Mouse (Mus musculus) kidney, postnatal 0 days (tissue): Measurements from ENCODE around the gene Cdc42ep5. TPM values are rescaled to one million over a fixed set of nuclear protein-coding genes. Genes with fewer than 3 reads are reported as not detected.

Experiments used
- ATAC-seq: fragments of 200-750 bp; cut with Nextera tagmentation; replicated peaks from 2 replicates; pipeline ENCODE4 v1.8.0; 2017; ENCODE audit warnings: low read depth, moderate number of reproducible peaks, moderate TSS enrichment, moderate library complexity; ENCODE audit not compliant: low FRiP score
- DNase-seq: peaks from one replicate; pipeline ENCODE4 v3.0.0-alpha.2; 2016; ENCODE audit warnings: low spot score
- H3K27ac ChIP-seq: fragments of 300-500 bp; sonication (generic); 2 replicates; pipeline ENCODE4 v1.5.1; 2014; ENCODE audit warnings: mild to moderate bottlenecking
- H3K27me3 ChIP-seq: fragments of 300-500 bp; sonication (generic); 2 replicates; pipeline ENCODE4 v1.6.1; 2014; ENCODE audit warnings: low read length, mixed read lengths; ENCODE audit not compliant: insufficient read depth
- H3K36me3 ChIP-seq: fragments of 300-500 bp; sonication (generic); 2 replicates; pipeline ENCODE4 v1.6.1; 2014; ENCODE audit warnings: low read length, mixed read lengths; ENCODE audit not compliant: insufficient read depth
- H3K4me1 ChIP-seq: fragments of 300-500 bp; sonication (generic); replicated peaks from 2 replicates; pipeline ENCODE4 v1.6.1; 2014; ENCODE audit warnings: antibody characterized with exemption, low read length, mixed read lengths; ENCODE audit not compliant: insufficient read depth
- H3K4me2 ChIP-seq: fragments of 300-500 bp; sonication (generic); 2 replicates; pipeline ENCODE4 v1.6.1; 2014; ENCODE audit warnings: mild to moderate bottlenecking, low read length, moderate library complexity, mixed read lengths
- H3K4me3 ChIP-seq: fragments of 300-500 bp; sonication (generic); replicated peaks from 2 replicates; pipeline ENCODE4 v1.5.1; 2014; ENCODE audit warnings: low read depth, low read length
- H3K9ac ChIP-seq: fragments of 300-500 bp; sonication (generic); 2 replicates; pipeline ENCODE4 v1.6.1; 2014; ENCODE audit warnings: low read depth, low read length
- H3K9me3 ChIP-seq: fragments of 300-500 bp; sonication (generic); replicated peaks from 2 replicates; pipeline ENCODE4 v1.6.1; 2016; ENCODE audit warnings: low read length, inconsistent platforms, mixed read lengths
- CTCF ChIP-seq: IDR thresholded peaks from 2 replicates; pipeline ENCODE4 v1.5.1; 2016; ENCODE audit warnings: antibody characterized with exemption, low read depth, mild to moderate bottlenecking, moderate library complexity
- WGBS: fragments of 180-500 bp; shearing (Covaris S2); extraction: QIAGEN DNeasy Blood & Tissue Kit; methylation state at CpG from one replicate; pipeline ENCODE4 v1.1.7; 2014; 5-methylcytosine and 5-hydroxymethylcytosine counted together
- polyA plus RNA-seq: library from polyadenylated mRNA; unstranded; fragments of >200 nt; fragmentation: Nextera tagmentation; extraction: Ambion mirVana; gene quantifications from 2 replicates; pipeline ENCODE4 v1.2.1, GENCODE M21; 2015

Cdc42ep5 gene
- polyA plus RNA-seq, 1 experiment from 2014 or later, result 48.1 TPM

GRCm38 (mm10) chr7:4146241-4147180, 18.1 kb downstream of the Cdc42ep5 start:
- H3K4me2 ChIP-seq, result no peak overlapping the region
- H3K27me3 ChIP-seq, result no peaks in the 10 kb centered on the region
- no peak for DNase-seq
- no peak for TF ChIP-seq CTCF
- H3K27ac ChIP-seq, result no peak overlapping the region
- peaks cover 20% of the 10 kb centered on the region for H3K4me1 ChIP-seq
- no peak for ATAC-seq
- H3K4me3 ChIP-seq, result no peak overlapping the region
- no peaks in the 10 kb centered on the region for H3K9me3 ChIP-seq
- 91% methylated on average over 23 of the region's 23 CpGs for WGBS
- peaks cover 59% of the 10 kb centered on the region for H3K36me3 ChIP-seq
- no peak overlapping the region for H3K9ac ChIP-seq

GRCm38 (mm10) chr7:4145552-4146190, 19.0 kb downstream of the Cdc42ep5 start:
- Histone ChIP-seq H3K4me3 (no peak overlapping the region), H3K4me1 (peaks cover 17% of the 10 kb centered on the region), H3K9me3 (no peaks in the 10 kb centered on the region), H3K9ac (no peak overlapping the region), H3K36me3 (peaks cover 68% of the 10 kb centered on the region), H3K27me3 (no peaks in the 10 kb centered on the region), H3K27ac (no peak overlapping the region), H3K4me2 (no peak overlapping the region)
- TF ChIP-seq CTCF, result peak; percentile 79
- DNase-seq (peak; percentile 54), ATAC-seq (no peak)
- WGBS, result 66% methylated on average over 6 of the region's 6 CpGs

GRCm38 (mm10) chr7:4144766-4145551, 19.7 kb downstream of the Cdc42ep5 start:
- TF ChIP-seq CTCF, result no peak
- ATAC-seq, result no peak
- WGBS, result 93% methylated on average over 20 of the region's 20 CpGs

GRCm38 (mm10) chr7:4144046-4144445, 20.6 kb downstream of the Cdc42ep5 start:
- no peak for DNase-seq
- no peak overlapping the region for H3K9ac ChIP-seq
- no peak overlapping the region for H3K4me3 ChIP-seq
- H3K36me3 ChIP-seq, result peaks cover 83% of the 10 kb centered on the region
- no peak overlapping the region for H3K4me2 ChIP-seq
- H3K27ac ChIP-seq, result no peak overlapping the region
- no peak for TF ChIP-seq CTCF
- H3K9me3 ChIP-seq, result no peaks in the 10 kb centered on the region
- no peaks in the 10 kb centered on the region for H3K27me3 ChIP-seq
- WGBS, result 93% methylated on average over 13 of the region's 13 CpGs
- ATAC-seq, result no peak
- peaks cover 9% of the 10 kb centered on the region for H3K4me1 ChIP-seq

More at GRCm38 (mm10) chr7:4144766-4145551, 19.7 kb downstream of the Cdc42ep5 start:
- Histone ChIP-seq H3K4me3 (no peak overlapping the region), H3K4me2 (no peak overlapping the region), H3K9ac (no peak overlapping the region), H3K4me1 (peaks cover 10% of the 10 kb centered on the region), H3K27me3 (no peaks in the 10 kb centered on the region), H3K36me3 (peaks cover 74% of the 10 kb centered on the region), H3K9me3 (no peaks in the 10 kb centered on the region), H3K27ac (no peak overlapping the region)
- no peak for DNase-seq

- Histone ChIP-seq H3K27ac (no peak overlapping the region), H3K9me3 (no peaks in the 10 kb centered on the region), H3K36me3 (peaks cover 87% of the 10 kb centered on the region), H3K4me3 (no peak overlapping the region), H3K4me2 (no peak overlapping the region), H3K27me3 (no peaks in the 10 kb centered on the region), H3K4me1 (peaks cover 4% of the 10 kb centered on the region), H3K9ac (no peak overlapping the region)
- no peak for TF ChIP-seq CTCF
- ATAC-seq (no peak), DNase-seq (no peak)
- 95% methylated on average over 19 of the region's 19 CpGs for WGBS
Observed at GRCm38 (mm10) chr7:4143506-4143905, 21.2 kb downstream of the Cdc42ep5 start.
